Mouse (Mus musculus) monocyte, adult 59 days (primary cell): ENCODE data around the gene Shisa3. TPM values are rescaled to one million over a fixed set of nuclear protein-coding genes. Genes with fewer than 3 reads are reported as not detected.

ENCODE experiments used
- total RNA-seq, 2 experiments: library from RNA; stranded (reverse); gene quantifications; one replicate each; pipeline ENCODE4 v1.2.4; 2023

Shisa3 gene
- total RNA-seq = not detected

DNA sequence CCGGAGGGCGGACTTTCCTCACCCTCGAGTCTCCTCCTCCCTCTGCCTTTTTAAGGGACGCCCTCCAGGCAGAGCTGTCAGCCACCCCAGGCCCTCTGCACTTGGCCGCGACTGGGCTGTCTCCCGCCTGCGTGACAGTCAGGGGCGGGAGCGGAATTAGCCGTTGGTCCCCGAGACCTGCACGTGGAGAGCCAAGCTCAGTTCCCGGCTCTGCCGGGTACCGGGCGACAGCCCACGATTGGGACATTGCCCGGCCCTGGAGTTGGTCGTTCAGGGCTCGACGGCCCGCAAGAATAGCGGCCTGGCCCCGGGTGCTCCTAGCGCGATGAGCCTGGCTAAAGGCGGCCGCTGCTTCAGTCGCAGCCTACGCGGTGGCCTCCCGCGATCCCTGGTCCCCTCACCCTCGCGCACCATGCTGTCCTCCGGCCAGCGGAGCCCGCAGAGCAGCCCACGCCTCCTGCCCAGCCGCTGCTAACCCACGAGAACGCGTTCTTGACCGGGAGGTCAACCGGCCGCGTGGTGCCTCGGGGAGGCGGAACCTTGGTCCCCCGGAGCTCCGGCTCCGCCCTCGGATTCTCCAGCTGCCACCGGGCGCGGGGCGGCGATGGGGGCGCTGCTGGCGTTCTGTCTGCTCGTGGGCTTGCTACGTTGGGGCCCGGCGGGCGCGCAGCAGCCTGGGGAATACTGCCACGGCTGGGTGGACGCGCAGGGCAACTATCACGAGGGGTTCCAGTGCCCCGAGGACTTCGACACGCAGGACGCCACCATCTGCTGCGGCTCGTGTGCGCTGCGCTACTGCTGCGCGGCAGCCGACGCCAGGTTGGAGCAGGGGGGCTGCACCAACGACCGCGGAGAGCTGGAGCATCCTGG lies at the start of gene Shisa3:
TSS of gene Shisa3 (plus strand) at position 79 of the 870 bp plus-strand sequence.

Other genes with a start within 250 kb of the Shisa3 start
- 1 to 10 TPM; 3.6 to 4.5 TPM for gene Bend4, start 179.6 kb upstream of the Shisa3 start, total RNA-seq
- 100 to 1,000 TPM; 178 to 180 TPM for gene Atp8a1, start 239.6 kb downstream of the Shisa3 start, total RNA-seq